Mouse (Mus musculus) C2C12 (cell line): ENCODE results near the gene Tmem30b. TPM values are rescaled to one million over a fixed set of nuclear protein-coding genes. Genes with fewer than 3 reads are reported as not detected.

Source experiments
- H3K27me3 ChIP-seq: one replicate; pipeline ENCODE4 v1.6.1; 2011; ENCODE audit not compliant: control insufficient read depth, insufficient read depth, insufficient read length
- H3K36me3 ChIP-seq: one replicate; pipeline ENCODE4 v1.6.1; 2011; ENCODE audit not compliant: control insufficient read depth, insufficient read depth
- H3K4me3 ChIP-seq: one replicate; pipeline ENCODE4 v1.5.1; 2011; ENCODE audit warnings: mild to moderate bottlenecking, control low read depth; ENCODE audit not compliant: poor library complexity, insufficient read depth, severe bottlenecking
- H3K79me2 ChIP-seq: one replicate; pipeline ENCODE4 v1.6.1; 2011; ENCODE audit not compliant: control insufficient read depth, insufficient read depth
- H3K79me3 ChIP-seq: one replicate; pipeline ENCODE4 v1.6.1; 2011; ENCODE audit warnings: low read depth, control low read depth
- H3ac ChIP-seq: one replicate; pipeline ENCODE3; 2011; ENCODE audit warnings: low read depth; ENCODE audit not compliant: control insufficient read depth, insufficient read length
- CEBPB ChIP-seq: IDR thresholded peaks from one replicate; pipeline ENCODE4 v1.6.1; 2011; ENCODE audit warnings: low read depth, mild to moderate bottlenecking, control low read depth, moderate library complexity
- CTCF ChIP-seq: IDR thresholded peaks from one replicate; pipeline ENCODE4 v1.5.1; 2011; ENCODE audit not compliant: control insufficient read depth, insufficient read depth, insufficient read length
- FOSL1 ChIP-seq: IDR thresholded peaks from one replicate; pipeline ENCODE4 v1.8.0; 2011; ENCODE audit warnings: mild to moderate bottlenecking, low read length; ENCODE audit not compliant: poor library complexity, insufficient read depth, severe bottlenecking
- MAX ChIP-seq: IDR thresholded peaks from one replicate; pipeline ENCODE4 v1.6.1; 2011; ENCODE audit warnings: mild to moderate bottlenecking, control low read depth
- MYOD1 ChIP-seq: IDR thresholded peaks from one replicate; pipeline ENCODE4 v1.6.1; 2011; ENCODE audit warnings: low read depth; ENCODE audit not compliant: control insufficient read depth, insufficient read length
- MYOG ChIP-seq: IDR thresholded peaks from one replicate; pipeline ENCODE4 v1.6.1; 2011; ENCODE audit not compliant: control insufficient read depth, insufficient read length; ENCODE audit errors: extremely low read depth
- USF1 ChIP-seq: IDR thresholded peaks from one replicate; pipeline ENCODE4 v1.6.1; 2011; ENCODE audit warnings: low read depth, mild to moderate bottlenecking, control low read depth, moderate library complexity
- polyA plus RNA-seq: library from polyadenylated mRNA; unstranded; fragments of >200 nt; fragmentation: generic; extraction: Trizol; gene quantifications from one replicate; pipeline ENCODE4 v1.2.1, GENCODE M21; 2012; ENCODE audit warnings: missing spikeins

The Tmem30b gene
- polyA plus RNA-seq, 1 experiment = not detected

DNA sequence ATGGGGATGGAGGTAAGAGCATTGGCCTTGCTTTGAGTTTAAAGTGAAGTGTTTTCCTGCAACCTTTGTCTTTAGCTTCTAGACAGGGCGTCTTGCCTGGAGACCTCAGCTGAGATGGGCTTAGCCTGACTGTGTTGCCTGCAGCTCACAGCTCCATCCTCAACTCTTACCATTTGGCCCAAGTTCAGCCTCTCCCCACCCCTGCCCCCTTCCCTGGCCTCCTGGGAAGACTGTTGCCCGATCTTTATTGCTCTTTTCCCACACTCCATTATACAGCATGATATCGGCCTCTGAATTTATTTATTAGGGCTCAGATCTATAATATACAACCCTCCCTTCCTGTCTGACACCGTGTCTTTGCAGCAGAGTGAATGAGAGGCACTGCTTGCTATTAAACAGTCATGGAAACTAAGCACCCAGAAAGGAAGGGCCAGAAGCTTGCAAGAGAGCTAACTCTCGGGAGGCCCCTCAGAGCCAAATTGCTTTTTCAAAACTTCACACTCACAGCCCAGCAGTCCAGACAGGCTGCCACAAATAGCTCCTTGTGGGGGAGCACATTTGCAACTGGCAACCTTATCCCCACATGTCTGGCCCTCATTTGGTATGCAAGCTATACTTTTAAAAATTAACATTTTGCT is 45.4 kb downstream of the Tmem30b start:
- TF ChIP-seq CEBPB (no peak), CTCF (no peak), MYOG (no peak), MYOD1 (no peak), FOSL1 (no peak), MAX (no peak), USF1 (no peak)
- Histone ChIP-seq H3K36me3 (no peaks in the 10 kb centered on the region), H3K79me2 (no peaks in the 10 kb centered on the region), H3K27me3 (no peaks in the 10 kb centered on the region), H3K79me3 (no peaks in the 10 kb centered on the region), H3K4me3 (no peak overlapping the region), H3ac (no peak overlapping the region)

DNA sequence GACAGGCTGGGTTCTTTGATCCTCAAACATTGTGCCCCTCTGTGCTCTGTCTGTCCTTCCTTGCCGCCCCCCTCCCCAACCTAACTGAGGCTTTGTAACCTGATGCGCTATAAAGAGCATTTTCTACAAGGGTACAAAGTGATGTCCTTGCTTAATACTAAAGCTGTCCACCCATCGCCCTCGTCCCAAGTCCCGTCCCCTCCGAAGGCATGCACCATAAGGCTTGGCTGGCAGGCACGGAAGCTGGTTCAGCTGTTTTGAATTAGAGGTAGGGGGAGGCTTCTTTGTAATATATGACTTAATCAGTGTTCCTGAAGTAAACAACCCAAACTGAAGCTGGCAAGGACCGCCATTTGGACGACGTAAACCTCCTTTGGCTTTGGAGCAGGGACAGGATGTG is 51.0 kb downstream of the Tmem30b start:
- TF ChIP-seq CTCF (no peak), MYOD1 (no peak), FOSL1 (no peak), CEBPB (no peak), USF1 (no peak), MAX (no peak), MYOG (no peak)
- H3K79me3 ChIP-seq = no peaks in the 10 kb centered on the region
- no peak overlapping the region for H3ac ChIP-seq
- H3K79me2 ChIP-seq = no peaks in the 10 kb centered on the region
- no peak overlapping the region for H3K4me3 ChIP-seq
- no peaks in the 10 kb centered on the region for H3K36me3 ChIP-seq
- no peaks in the 10 kb centered on the region for H3K27me3 ChIP-seq

DNA sequence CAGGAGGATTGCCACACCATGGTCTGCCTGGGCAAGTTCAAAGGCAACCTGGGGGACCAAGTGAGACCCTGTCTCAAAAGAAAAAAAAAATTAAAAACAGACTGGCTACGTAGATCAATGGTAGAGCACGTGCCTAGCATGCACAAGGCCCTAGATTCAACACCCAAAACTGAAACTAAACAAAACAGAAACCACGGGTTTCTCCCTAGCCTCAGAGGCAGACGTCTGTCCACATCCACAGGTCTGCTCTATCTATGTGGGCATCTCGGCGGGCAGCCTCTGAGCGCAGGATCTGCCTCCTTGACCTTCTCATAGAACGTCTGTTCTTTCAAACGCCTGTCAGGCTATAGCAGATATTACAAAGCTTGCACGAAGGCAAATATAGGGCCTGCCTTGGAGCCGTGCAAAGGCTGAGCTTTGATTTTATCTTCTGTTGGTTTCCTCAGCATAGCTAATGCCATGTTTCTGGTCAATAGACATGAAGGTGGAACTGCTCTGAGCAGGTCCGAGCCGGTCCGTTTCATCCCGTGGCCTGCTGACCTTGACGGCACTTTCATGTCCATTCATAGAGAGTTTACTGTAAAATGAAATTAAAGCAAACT is 52.2 kb downstream of the Tmem30b start:
- no peaks in the 10 kb centered on the region for H3K79me3 ChIP-seq
- TF ChIP-seq MAX = no peak
- no peak for TF ChIP-seq MYOG
- TF ChIP-seq CTCF = no peak
- no peak for TF ChIP-seq USF1
- no peak for TF ChIP-seq CEBPB
- no peak for TF ChIP-seq MYOD1
- no peak for TF ChIP-seq FOSL1
- no peak overlapping the region for H3K4me3 ChIP-seq
- no peaks in the 10 kb centered on the region for H3K27me3 ChIP-seq
- H3ac ChIP-seq = no peak overlapping the region
- H3K36me3 ChIP-seq = no peaks in the 10 kb centered on the region
- no peaks in the 10 kb centered on the region for H3K79me2 ChIP-seq

Other genes with a start within 250 kb of the Tmem30b start
- gene Prkch, start 38.4 kb upstream of the Tmem30b start, polyA plus RNA-seq = 0.02 TPM